Mouse (Mus musculus) ES-Bruce4 (cell line): ENCODE results near the gene Nsrp1. TPM values are rescaled to one million over a fixed set of nuclear protein-coding genes. Genes with fewer than 3 reads are reported as not detected.
A peak's percentile ranks its signal among the peaks of the same experiment; 100 is the strongest.

Source experiments
- H3K27ac ChIP-seq: 2 replicates; pipeline ENCODE4 v1.5.1; 2012; ENCODE audit warnings: low read length, inconsistent platforms; ENCODE audit not compliant: insufficient read depth
- H3K27me3 ChIP-seq: 2 replicates; pipeline ENCODE4 v1.6.1; 2012; ENCODE audit warnings: mild to moderate bottlenecking, low read length, inconsistent platforms; ENCODE audit not compliant: control insufficient read depth, poor library complexity, insufficient read depth, severe bottlenecking
- H3K36me3 ChIP-seq: 2 replicates; pipeline ENCODE4 v1.6.1; 2012; ENCODE audit warnings: inconsistent platforms, mild to moderate bottlenecking, low read length, moderate library complexity; ENCODE audit not compliant: control insufficient read depth, poor library complexity, insufficient read depth, severe bottlenecking
- H3K4me1 ChIP-seq: one replicate; pipeline ENCODE4 v1.8.1; 2011; ENCODE audit warnings: low read length; ENCODE audit not compliant: control insufficient read depth, insufficient read depth
- H3K4me3 ChIP-seq: 2 replicates; pipeline ENCODE4 v1.5.1; 2011; ENCODE audit warnings: low read depth, mild to moderate bottlenecking, low read length
- H3K9ac ChIP-seq: 2 replicates; pipeline ENCODE4 v1.6.1; 2012; ENCODE audit warnings: low read depth, mild to moderate bottlenecking, inconsistent platforms; ENCODE audit not compliant: poor library complexity, severe bottlenecking
- H3K9me3 ChIP-seq: replicated peaks from 2 replicates; pipeline ENCODE4 v1.6.1; 2012; ENCODE audit warnings: mild to moderate bottlenecking, low read length, inconsistent platforms; ENCODE audit not compliant: control insufficient read depth, poor library complexity, insufficient read depth, severe bottlenecking
- CTCF ChIP-seq: IDR thresholded peaks from one replicate; pipeline ENCODE4 v1.8.1; 2011; ENCODE audit warnings: low read depth, low read length
- EP300 ChIP-seq: IDR thresholded peaks from 2 replicates; pipeline ENCODE4 v1.6.1; 2011; ENCODE audit warnings: low read depth, low read length; ENCODE audit not compliant: insufficient read depth
- POLR2A ChIP-seq: IDR thresholded peaks from one replicate; pipeline ENCODE4 v1.8.1; 2011; ENCODE audit warnings: low read length; ENCODE audit not compliant: insufficient read depth
- polyA plus RNA-seq: library from polyadenylated mRNA; stranded (reverse); fragments of >200 nt; gene quantifications from 2 replicates; pipeline ENCODE4 v1.2.4, GENCODE M21; 2011; ENCODE audit warnings: low read depth; ENCODE audit not compliant: missing spikeins, insufficient read depth, insufficient read length

Gene Nsrp1
- polyA plus RNA-seq, 1 experiment = 28.3 TPM

DNA sequence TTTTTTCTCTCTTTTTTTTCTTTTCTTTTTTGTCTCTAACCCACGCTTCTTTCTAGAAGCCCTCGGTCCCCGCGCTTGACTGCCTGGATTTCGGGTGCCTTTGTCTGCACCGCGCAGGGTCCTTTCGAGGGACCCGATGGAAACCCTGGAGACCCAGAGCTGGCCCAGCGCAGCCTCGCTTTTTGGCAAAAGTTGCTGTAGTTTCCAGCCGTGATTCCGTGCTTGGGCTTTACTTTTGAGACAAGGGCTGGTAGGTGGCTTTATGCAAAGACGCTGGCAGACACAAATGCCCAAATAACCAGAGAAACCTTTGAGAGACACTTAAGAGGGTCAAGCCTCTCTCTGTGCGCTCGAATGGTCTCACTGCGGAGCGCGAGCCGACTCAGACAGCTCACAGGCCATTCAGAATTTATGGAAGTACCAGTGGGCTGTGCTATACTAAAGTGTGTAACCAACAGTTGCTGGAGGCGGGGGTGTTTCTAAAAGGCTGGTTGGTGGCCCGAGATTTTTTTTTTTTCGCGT is 79.5 kb downstream of the Nsrp1 start:
- Histone ChIP-seq H3K4me1 (no peaks in the 10 kb centered on the region), H3K9me3 (no peaks in the 10 kb centered on the region), H3K4me3 (0 out of 2 replicates have a peak overlapping the region, but pooled peaks have one; percentile 20), H3K36me3 (no peaks in the 10 kb centered on the region), H3K27ac (no peak overlapping the region), H3K9ac (peak overlapping the region; percentile 21; the same call in 1 of the 2 replicates), H3K27me3 (peaks cover 14% of the 10 kb centered on the region)
- TF ChIP-seq EP300 (no peak), POLR2A (no peak), CTCF (no peak)

DNA sequence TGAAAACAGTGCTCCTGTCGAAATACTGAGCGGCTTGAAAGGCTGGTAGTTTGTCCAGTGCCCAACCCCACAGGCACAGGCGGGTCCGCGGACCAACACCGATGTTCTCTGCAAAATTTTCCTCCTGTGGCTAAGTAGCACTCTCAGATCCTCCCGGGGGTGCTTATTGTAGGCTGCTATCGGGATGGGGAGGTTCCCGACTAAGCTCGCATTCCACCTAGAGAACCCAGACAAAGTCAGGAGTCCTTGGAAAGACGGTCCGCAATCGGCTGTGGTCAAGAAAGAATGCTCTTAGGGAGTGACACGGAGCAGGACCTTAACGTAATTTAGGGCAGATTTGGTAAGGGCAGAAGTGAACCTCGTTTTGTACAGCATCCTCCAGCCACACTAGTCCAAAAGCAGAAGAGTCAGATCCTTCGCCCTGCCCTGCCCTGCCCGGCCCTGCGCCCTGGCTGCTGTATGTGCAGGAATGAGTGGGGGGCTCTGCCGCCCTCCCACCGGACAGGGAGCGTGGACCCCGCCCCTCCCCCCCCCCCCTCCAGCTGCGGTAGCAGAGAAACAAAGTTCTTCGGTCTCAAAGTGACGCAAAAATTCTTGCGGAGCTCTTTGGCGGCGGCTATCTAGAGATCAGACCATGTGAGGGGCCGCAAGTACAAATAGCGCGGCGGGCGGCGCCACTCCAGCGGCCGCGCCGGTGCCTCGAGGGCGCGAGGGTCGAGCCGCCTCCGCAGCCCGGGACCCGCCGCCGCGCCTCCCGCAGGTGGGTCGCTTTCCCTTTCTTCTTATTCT is 80.1 kb downstream of the Nsrp1 start, which contains the start of gene Slc6a4:
Slc6a4 (plus strand) TSS at position 688 of the 789 bp plus-strand sequence.
- Histone ChIP-seq H3K4me3 (peak within 1 kb of the TSS; percentile 47), H3K27me3 (peaks cover 14% of the 10 kb centered on the region), H3K9ac (peak within 1 kb of the TSS; percentile 21), H3K27ac (no peak within 1 kb of the TSS), H3K4me1 (no peaks in the 10 kb centered on the region), H3K36me3 (no peaks in the 10 kb centered on the region), H3K9me3 (no peaks in the 10 kb centered on the region)
- TF ChIP-seq EP300 (no peak), POLR2A (no peak), CTCF (no peak)

DNA sequence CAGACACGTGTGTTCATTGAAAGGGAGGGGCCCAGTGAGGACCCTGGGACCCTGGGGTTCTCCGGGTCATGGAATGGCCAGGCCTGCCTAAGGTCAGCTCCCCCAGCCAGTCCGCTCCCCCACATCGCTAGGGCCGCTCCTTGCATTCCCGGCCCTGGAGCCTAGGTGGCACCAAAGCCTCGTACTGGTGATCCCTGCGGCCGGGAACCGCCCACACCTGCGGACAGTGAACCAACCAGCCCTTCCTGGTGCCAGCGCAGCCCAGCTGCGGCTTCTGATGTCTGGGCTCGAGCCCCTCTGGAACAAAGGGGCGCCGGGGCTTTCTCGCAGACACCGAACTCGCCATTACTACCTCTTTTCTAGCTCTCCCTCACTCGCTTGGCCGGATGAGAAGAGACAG is 80.9 kb downstream of the Nsrp1 start:
- no peak for TF ChIP-seq EP300
- peak; percentile 73 for TF ChIP-seq CTCF
- TF ChIP-seq POLR2A = no peak
- no peak overlapping the region for H3K27ac ChIP-seq

DNA sequence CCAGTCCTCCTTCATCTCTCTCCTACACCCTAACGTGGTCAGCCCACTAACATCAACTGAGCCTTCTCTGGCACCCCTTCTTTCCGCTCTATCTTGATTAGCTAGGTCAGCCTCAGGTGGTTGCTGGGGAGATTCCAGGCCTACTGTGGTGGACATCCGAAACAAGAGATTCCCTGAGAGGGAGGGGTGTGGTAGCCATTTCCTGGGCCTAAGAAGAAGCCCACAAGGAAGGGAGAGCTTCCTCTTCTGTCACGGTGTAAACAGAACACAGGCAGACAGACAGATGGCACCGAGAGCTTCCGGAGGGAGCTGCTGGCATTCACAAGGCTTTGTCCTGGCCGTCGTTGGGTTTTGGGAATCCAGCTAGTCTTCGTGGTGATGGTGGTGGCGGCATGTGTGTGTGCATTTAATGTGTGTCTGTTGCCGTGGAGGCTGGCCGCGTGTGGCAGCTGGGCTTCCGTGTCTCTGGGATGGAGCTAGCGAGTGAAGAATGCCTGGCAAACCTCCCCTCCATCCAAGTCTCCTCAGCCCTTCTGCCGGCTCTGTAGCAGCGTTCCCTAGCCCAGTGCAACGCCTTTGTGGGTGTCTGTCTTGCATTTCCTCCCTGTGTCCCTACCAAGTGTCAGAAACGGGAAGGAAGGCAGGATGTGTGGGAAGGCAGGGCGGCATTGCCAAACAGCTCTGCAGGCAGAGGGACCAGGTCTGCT is 82.1 kb downstream of the Nsrp1 start:
- H3K4me1 ChIP-seq = no peaks in the 10 kb centered on the region
- H3K27me3 ChIP-seq = peaks cover 14% of the 10 kb centered on the region
- H3K36me3 ChIP-seq = no peaks in the 10 kb centered on the region
- H3K9ac ChIP-seq = no peak overlapping the region
- no peak overlapping the region for H3K4me3 ChIP-seq
- TF ChIP-seq POLR2A (no peak), EP300 (no peak), CTCF (no peak)
- no peak overlapping the region for H3K27ac ChIP-seq
- H3K9me3 ChIP-seq = no peaks in the 10 kb centered on the region

More for the DNA sequence above, 80.9 kb downstream of the Nsrp1 start:
- Histone ChIP-seq H3K4me3 (peak overlapping the region; percentile 36; the same call in 1 of the 2 replicates), H3K27me3 (peaks cover 14% of the 10 kb centered on the region), H3K9ac (no peak overlapping the region), H3K36me3 (no peaks in the 10 kb centered on the region), H3K4me1 (no peaks in the 10 kb centered on the region), H3K9me3 (no peaks in the 10 kb centered on the region)

Other genes starting within 250 kb of the Nsrp1 start
- gene Cpd, start 231.4 kb downstream of the Nsrp1 start, polyA plus RNA-seq = 30.1 and 30.9 TPM in 2 replicates
- not detected in 2 replicates for gene Tmigd1, start 176.3 kb downstream of the Nsrp1 start, polyA plus RNA-seq
- gene Blmh, start 153.6 kb downstream of the Nsrp1 start, polyA plus RNA-seq = 133 and 141 TPM in 2 replicates
- gene Slc6a4, start 79.8 kb downstream of the Nsrp1 start, polyA plus RNA-seq = not detected in 2 replicates
- not detected in 2 replicates for gene Efcab5, start 110.5 kb upstream of the Nsrp1 start, polyA plus RNA-seq
- gene Ssh2, start 137.9 kb upstream of the Nsrp1 start, polyA plus RNA-seq = 6.0 and 6.1 TPM in 2 replicates